Mouse (Mus musculus) midbrain, embryonic 14.5 days (tissue): Measurements from ENCODE around the gene Anks1. TPM values are rescaled to one million over a fixed set of nuclear protein-coding genes. Genes with fewer than 3 reads are reported as not detected.

Experiments used
- ATAC-seq: fragments of 200-750 bp; cut with Nextera tagmentation; 2 replicates; pipeline ENCODE4 v1.8.0; 2017; ENCODE audit warnings: moderate number of reproducible peaks, moderate library complexity; ENCODE audit not compliant: low FRiP score, low TSS enrichment
- DNase-seq: peaks from one replicate; pipeline ENCODE4 v3.0.0-alpha.2; 2015
- H3K27ac ChIP-seq: fragments of 300-500 bp; sonication (generic); replicated peaks from 2 replicates; pipeline ENCODE4 v1.5.1; 2014; ENCODE audit warnings: mild to moderate bottlenecking, low read depth, low read length, moderate library complexity
- H3K27me3 ChIP-seq: fragments of 300-500 bp; sonication (generic); 2 replicates; pipeline ENCODE4 v1.6.1; 2014; ENCODE audit warnings: low read length, control low read depth, mixed read lengths; ENCODE audit not compliant: control insufficient read depth, insufficient read depth
- H3K36me3 ChIP-seq: fragments of 300-500 bp; sonication (generic); 2 replicates; pipeline ENCODE4 v1.6.1; 2014; ENCODE audit warnings: low read length, control low read depth; ENCODE audit not compliant: control insufficient read depth, insufficient read depth
- H3K4me1 ChIP-seq: fragments of 300-500 bp; sonication (generic); 2 replicates; pipeline ENCODE4 v1.6.1; 2014; ENCODE audit warnings: mild to moderate bottlenecking, antibody characterized with exemption, low read length, control low read depth; ENCODE audit not compliant: control insufficient read depth, insufficient read depth
- H3K4me2 ChIP-seq: fragments of 300-500 bp; sonication (generic); 2 replicates; pipeline ENCODE4 v1.6.1; 2014; ENCODE audit warnings: mild to moderate bottlenecking, low read length, moderate library complexity
- H3K4me3 ChIP-seq: fragments of 300-500 bp; sonication (generic); replicated peaks from 2 replicates; pipeline ENCODE4 v1.5.1; 2014; ENCODE audit warnings: low read depth, low read length
- H3K9ac ChIP-seq: fragments of 300-500 bp; sonication (generic); replicated peaks from 2 replicates; pipeline ENCODE4 v1.6.1; 2014; ENCODE audit warnings: mild to moderate bottlenecking, low read length, moderate library complexity
- H3K9me3 ChIP-seq: fragments of 300-500 bp; sonication (generic); 2 replicates; pipeline ENCODE4 v1.6.1; 2016; ENCODE audit warnings: low read length, control low read depth, mixed read lengths; ENCODE audit not compliant: control insufficient read depth
- WGBS: fragments of 180-500 bp; shearing (Covaris S2); extraction: QIAGEN DNeasy Blood & Tissue Kit; methylation state at CpG from one replicate; pipeline ENCODE4 v1.1.7; 2014; 5-methylcytosine and 5-hydroxymethylcytosine counted together
- polyA plus RNA-seq: library from polyadenylated mRNA; unstranded; fragments of >200 nt; fragmentation: Nextera tagmentation; extraction: Ambion mirVana; gene quantifications from 2 replicates; pipeline ENCODE4 v1.2.1, GENCODE M21; 2014

Gene Anks1
- polyA plus RNA-seq, 1 experiment from 2014 or later, result 69.2 TPM

GRCm38 (mm10) chr17:28012851-28013250, 103.7 kb downstream of the Anks1 start:
- Histone ChIP-seq H3K9ac (peak overlapping the region; percentile 25; the same call in 1 of the 2 replicates), H3K4me2 (peak overlapping the region; percentile 36), H3K9me3 (no peaks in the 10 kb centered on the region), H3K36me3 (peaks cover 15% of the 10 kb centered on the region), H3K27me3 (no peaks in the 10 kb centered on the region), H3K4me3 (no peak overlapping the region), H3K4me1 (peaks cover 21% of the 10 kb centered on the region), H3K27ac (peak overlapping the region; percentile 58)
- WGBS, result 67% methylated on average over 6 of the region's 6 CpGs
- no peak for DNase-seq
- ATAC-seq, result no peak

- H3K4me1 ChIP-seq, result peaks cover 26% of the 10 kb centered on the region
- peak overlapping the region; percentile 58 for H3K27ac ChIP-seq
- peak; percentile 90 for DNase-seq
- no peak overlapping the region for H3K4me3 ChIP-seq
- 14% methylated on average over 12 of the region's 12 CpGs for WGBS
- H3K36me3 ChIP-seq, result peaks cover 10% of the 10 kb centered on the region
- no peaks in the 10 kb centered on the region for H3K9me3 ChIP-seq
- no peaks in the 10 kb centered on the region for H3K27me3 ChIP-seq
- H3K4me2 ChIP-seq, result peak overlapping the region; percentile 36
- H3K9ac ChIP-seq, result peak overlapping the region; percentile 25; the same call in 1 of the 2 replicates
- ATAC-seq, result peak; percentile 88
Observed at GRCm38 (mm10) chr17:28013259-28013875, 104.3 kb downstream of the Anks1 start.

- ATAC-seq, result no peak
- H3K9ac ChIP-seq, result no peak overlapping the region
- H3K4me3 ChIP-seq, result no peak overlapping the region
- 76% methylated on average over 4 of the region's 4 CpGs for WGBS
- peak overlapping the region; percentile 45 for H3K27ac ChIP-seq
- no peaks in the 10 kb centered on the region for H3K27me3 ChIP-seq
- H3K9me3 ChIP-seq, result no peaks in the 10 kb centered on the region
- H3K4me2 ChIP-seq, result no peak overlapping the region
- H3K36me3 ChIP-seq, result 0 out of 2 replicates have a peak, but pooled peaks cover 7% of the 10 kb centered on the region
- DNase-seq, result no peak
- peaks cover 37% of the 10 kb centered on the region for H3K4me1 ChIP-seq
Observed at GRCm38 (mm10) chr17:28014449-28014848, 105.3 kb downstream of the Anks1 start.

GRCm38 (mm10) chr17:28015068-28015730, 106.1 kb downstream of the Anks1 start:
- H3K4me1 ChIP-seq, result peaks cover 38% of the 10 kb centered on the region
- 84% methylated on average over 17 of the region's 17 CpGs for whole genome bisulfite sequencing
- no peaks in the 10 kb centered on the region for H3K9me3 ChIP-seq
- no peak overlapping the region for H3K4me2 ChIP-seq
- peak overlapping the region; percentile 45; the same call in 1 of the 2 replicates for H3K27ac ChIP-seq
- H3K9ac ChIP-seq, result no peak overlapping the region
- no peaks in the 10 kb centered on the region for H3K27me3 ChIP-seq
- DNase-seq, result no peak
- H3K4me3 ChIP-seq, result no peak overlapping the region
- ATAC-seq, result no peak
- 0 out of 2 replicates have a peak, but pooled peaks cover 3% of the 10 kb centered on the region for H3K36me3 ChIP-seq

- H3K27me3 ChIP-seq, result no peaks in the 10 kb centered on the region
- ATAC-seq (no peak), DNase-seq (no peak)
- peaks cover 38% of the 10 kb centered on the region for H3K4me1 ChIP-seq
- no peak overlapping the region for H3K4me3 ChIP-seq
- H3K4me2 ChIP-seq, result no peak overlapping the region
- H3K36me3 ChIP-seq, result 0 out of 2 replicates have a peak, but pooled peaks cover 3% of the 10 kb centered on the region
- 85% methylated on average over 8 of the region's 8 CpGs for WGBS
- peak overlapping the region; percentile 13; the same call in 1 of the 2 replicates for H3K27ac ChIP-seq
- no peaks in the 10 kb centered on the region for H3K9me3 ChIP-seq
- no peak overlapping the region for H3K9ac ChIP-seq
Observed at GRCm38 (mm10) chr17:28016056-28016797, 107.1 kb downstream of the Anks1 start.

GRCm38 (mm10) chr17:28018344-28018743, 109.2 kb downstream of the Anks1 start:
- Histone ChIP-seq H3K9me3 (no peaks in the 10 kb centered on the region), H3K36me3 (no peaks in the 10 kb centered on the region), H3K4me1 (peaks cover 36% of the 10 kb centered on the region), H3K4me2 (no peak overlapping the region), H3K4me3 (no peak overlapping the region), H3K9ac (no peak overlapping the region), H3K27me3 (no peaks in the 10 kb centered on the region), H3K27ac (0 out of 2 replicates have a peak overlapping the region, but pooled peaks have one; percentile 4)
- 14% methylated on average over 6 of the region's 6 CpGs for WGBS
- DNase-seq (peak; percentile 49), ATAC-seq (no peak)

- Histone ChIP-seq H3K9me3 (no peaks in the 10 kb centered on the region), H3K27ac (no peak overlapping the region; the same call in 1 of the 2 replicates), H3K4me2 (no peak overlapping the region), H3K9ac (peak overlapping the region; percentile 20; the same call in 1 of the 2 replicates), H3K4me3 (no peak overlapping the region), H3K36me3 (no peaks in the 10 kb centered on the region), H3K27me3 (no peaks in the 10 kb centered on the region), H3K4me1 (peaks cover 32% of the 10 kb centered on the region)
- DNase-seq (peak; percentile 38), ATAC-seq (no peak)
- 32% methylated on average over 11 of the region's 11 CpGs for WGBS
Observed at GRCm38 (mm10) chr17:28018776-28019175, 109.7 kb downstream of the Anks1 start.

- no peaks in the 10 kb centered on the region for H3K36me3 ChIP-seq
- H3K9me3 ChIP-seq, result no peaks in the 10 kb centered on the region
- H3K9ac ChIP-seq, result no peak overlapping the region; the same call in 1 of the 2 replicates
- peaks cover 29% of the 10 kb centered on the region for H3K4me1 ChIP-seq
- no peak for DNase-seq
- no peak overlapping the region for H3K4me3 ChIP-seq
- H3K27me3 ChIP-seq, result no peaks in the 10 kb centered on the region
- no peak overlapping the region for H3K27ac ChIP-seq
- ATAC-seq, result no peak
- H3K4me2 ChIP-seq, result no peak overlapping the region
- 78% methylated on average over 21 of the region's 21 CpGs for WGBS
Observed at GRCm38 (mm10) chr17:28019785-28020696, 110.9 kb downstream of the Anks1 start.
